Mouse (Mus musculus): ENCODE measurements around the gene Fut7. TPM values are rescaled to one million over a fixed set of nuclear protein-coding genes. Genes with fewer than 3 reads are reported as not detected.
"Not testable (repeated sequence)": the region's sequence is repeated elsewhere in the genome, so short reads cannot be mapped to it uniquely, and the experiment has no call there.

The Fut7 gene
- under 1 TPM; 0.87 to 0.94 TPM for total RNA-seq (2021)

DNA sequence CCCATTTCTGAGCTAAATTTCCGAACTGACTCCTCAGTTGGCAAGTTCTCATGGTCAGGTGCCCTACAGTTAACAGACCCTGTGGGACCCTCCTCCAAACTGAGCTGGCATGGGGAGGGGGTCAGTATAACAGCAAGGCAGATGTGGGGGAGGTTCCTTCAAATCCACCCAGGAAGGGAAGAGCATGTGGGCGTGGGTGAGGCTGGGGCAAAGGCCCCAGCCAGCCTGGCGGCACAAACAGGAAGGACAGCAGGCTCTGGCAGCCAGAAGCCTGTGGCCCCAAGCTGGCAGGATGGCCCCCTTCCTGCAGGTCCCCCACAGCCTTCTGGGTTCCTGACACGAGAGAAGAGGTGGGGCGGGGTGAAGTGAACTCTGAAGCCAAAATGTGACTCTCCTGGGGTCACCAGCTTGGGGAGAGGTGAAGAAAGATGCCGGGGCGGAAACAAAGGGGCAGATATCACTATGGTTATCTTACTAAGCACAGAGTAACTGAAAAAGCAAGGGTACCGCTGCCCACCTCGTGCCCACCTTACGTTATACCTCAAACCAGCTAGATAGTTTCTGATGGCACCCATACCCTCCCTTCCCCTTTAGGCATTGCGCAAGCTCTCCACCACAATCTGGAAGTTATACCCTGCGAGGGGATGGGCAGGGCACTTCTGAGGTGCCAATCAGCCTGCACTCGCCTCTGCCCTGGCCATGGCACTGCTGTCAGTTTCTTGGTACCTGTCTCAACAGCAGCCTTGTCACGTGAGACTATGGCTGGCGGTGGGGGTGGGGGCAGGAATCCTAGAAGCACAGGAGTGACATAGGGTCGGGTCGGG, at the start of gene Fut7:
Fut7 (plus strand) TSS at position 681 of the 824 bp plus-strand sequence.
- no peak for DNase-seq

DNA sequence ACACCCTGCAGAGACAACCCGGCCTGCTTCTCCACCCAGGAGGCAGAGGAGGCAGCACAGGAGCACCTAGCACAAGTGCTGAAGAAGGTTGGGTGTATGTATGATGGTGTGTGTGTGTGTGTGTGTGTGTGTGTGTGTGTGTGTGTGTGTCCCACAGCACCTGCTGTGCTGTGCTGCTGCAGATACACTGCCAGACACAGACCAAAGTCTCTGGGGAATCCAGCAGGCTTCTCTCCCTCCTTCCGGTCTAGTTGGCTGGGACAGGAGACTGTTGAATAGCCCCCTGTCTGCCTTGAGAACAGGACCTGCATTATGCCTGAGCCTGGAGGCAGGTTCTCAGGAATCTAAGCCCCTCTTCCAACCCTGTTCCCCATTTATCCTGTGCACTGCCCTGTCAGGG, 49.6 kb upstream of the Fut7 start:
- DNase-seq, result no peak

DNA sequence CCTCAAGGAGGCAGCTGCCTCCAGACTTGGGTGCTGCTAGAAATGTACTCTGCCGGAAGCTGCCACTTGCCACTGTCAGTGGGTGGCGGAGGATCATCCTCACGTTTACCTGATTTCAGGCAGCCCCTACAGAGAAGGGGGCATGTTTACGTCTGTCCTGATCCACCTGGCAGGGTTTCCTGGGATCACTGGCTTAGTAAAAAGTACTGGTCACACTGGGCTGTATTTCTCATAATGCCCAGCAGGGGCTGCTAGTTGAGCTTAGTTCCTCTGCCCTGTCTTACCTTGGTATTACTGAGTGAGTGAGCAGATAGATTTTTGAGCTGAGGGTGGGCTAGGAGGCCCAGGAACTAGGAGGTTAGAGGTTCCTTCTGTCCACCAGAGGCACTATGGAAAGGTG, 46.5 kb upstream of the Fut7 start:
- no peak for DNase-seq

DNA sequence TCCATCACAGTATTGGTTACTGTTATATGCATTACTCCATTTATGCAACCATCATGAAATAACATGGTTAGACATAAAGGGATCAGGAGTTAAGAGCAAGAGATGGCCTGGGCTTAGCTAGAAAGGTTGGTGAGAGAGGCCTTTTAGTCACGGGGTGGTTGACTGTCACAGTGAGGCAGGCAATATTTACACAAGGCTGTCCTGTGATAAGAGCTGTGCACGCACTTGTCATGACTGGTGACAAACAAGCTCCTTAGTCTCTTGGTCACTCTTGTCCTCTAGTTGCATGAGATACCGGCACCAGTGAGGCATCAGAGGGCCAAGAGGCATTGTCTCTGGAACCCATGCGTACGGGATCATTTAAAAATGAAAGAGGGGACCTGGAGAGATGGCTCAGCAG, 38.6 kb upstream of the Fut7 start:
- DNase-seq, result no peak

DNA sequence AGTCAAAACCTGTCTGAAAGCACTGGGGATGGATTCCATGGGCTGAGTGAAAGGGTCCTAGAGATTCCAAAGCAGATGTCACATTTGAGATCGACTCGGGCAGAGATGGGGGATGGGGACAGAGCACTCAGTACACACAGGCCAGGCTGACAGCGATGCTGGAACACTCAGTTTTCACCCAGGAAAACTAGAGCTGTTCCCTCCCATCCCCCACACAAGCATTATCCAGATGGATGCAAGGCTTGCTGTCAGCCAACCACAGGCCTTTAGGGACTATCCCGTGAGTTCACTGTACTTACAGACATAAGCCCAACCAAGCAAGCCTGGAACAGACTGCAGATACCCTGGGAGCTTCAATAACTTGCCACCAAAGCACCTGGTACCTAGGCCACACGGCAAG, 31.8 kb upstream of the Fut7 start:
- no peak for DNase-seq

- peak in 1 of 2 experiments; percentile 49 for DNase-seq
Observed at GRCm38 (mm10) chr2:25394281-25395221, 28.5 kb upstream of the Fut7 start.

DNA sequence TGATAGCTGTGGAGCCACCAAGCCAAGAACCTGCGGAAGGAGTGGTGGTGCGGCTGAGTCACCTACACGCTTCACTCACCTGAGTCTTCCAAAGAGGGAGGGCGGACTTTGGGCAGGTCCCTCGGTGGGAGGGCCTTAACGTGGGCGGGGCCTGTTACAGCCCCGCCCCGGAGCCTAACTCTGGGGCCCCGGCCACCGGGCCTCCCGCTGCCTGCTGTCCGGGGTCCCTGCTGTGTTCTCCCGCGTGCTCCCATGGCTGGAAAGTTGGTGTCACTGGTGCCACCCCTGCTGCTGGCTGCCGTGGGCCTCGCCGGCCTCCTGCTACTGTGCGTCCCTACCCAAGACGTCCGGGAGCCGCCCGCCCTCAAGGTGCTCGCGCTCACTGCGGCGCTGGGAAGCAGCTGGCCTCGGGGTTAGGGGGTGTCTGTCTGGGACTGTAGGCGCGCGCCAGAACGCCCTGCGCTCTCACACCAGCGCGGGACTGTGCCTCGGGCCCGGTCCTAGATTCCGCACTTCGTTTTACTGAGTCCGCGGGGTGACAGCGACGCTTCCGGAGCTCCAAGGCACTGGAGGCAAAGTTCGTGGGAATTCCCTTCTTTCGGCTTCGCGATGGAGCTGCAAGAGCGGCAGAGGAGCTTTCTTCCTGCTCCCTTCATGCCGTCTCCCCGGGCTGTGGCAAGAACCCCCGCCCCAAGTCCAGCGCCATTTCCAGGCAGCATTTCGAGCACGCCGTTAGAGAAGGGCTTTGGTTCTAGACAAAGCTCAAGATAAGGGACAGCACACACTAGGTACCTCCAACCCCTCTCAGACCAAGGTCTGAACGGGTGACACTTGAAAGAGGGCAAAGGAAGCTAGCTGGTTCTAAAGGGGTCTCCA, 27.1 kb upstream of the Fut7 start, which contains the start of gene Entpd2:
Entpd2 (plus strand) TSS at position 154 of the 876 bp plus-strand sequence.
- no peak for DNase-seq

DNA sequence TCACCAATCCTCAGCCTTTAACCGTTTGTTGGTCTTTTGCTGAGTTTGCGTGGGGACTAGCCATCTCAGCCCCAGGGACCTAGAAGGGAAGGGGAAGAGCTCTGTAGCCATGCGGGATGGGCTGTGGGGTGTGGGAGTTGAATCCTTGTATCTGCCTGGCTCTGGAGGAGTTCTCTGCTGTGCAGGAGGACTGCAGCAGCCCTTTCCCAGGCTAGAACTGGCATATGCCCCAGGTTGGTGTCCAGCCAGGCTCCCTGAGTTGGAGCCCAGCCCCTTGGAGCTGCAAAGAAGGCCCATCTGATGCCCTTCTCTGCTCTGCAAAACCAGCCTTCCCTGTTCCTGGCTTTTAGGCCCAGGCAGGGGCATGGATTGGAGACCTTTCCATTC, 26.5 kb upstream of the Fut7 start:
- DNase-seq, result no peak

DNA sequence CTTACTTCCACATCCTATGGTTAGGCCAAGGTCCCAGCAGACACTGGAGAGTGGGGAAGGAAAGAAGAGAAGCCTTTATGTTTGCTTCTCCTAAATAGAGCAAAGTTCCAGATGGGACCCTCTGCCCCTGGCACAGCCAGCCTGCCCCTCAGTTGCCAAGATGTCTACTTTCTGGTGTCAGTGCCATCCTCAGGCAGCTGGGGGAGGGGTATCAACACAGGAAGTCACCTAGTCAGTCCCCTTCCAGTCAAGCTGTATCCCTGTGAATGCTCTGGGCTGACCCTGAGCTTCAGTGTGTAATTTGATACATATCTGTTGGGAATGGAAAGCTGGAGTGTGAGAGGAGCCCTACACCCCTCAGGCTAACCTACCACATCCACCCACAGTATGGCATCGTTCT, 26.1 kb upstream of the Fut7 start:
- no peak for DNase-seq

GRCm38 (mm10) chr2:25398065-25398464, 25.0 kb upstream of the Fut7 start:
- no peak for DNase-seq

DNA sequence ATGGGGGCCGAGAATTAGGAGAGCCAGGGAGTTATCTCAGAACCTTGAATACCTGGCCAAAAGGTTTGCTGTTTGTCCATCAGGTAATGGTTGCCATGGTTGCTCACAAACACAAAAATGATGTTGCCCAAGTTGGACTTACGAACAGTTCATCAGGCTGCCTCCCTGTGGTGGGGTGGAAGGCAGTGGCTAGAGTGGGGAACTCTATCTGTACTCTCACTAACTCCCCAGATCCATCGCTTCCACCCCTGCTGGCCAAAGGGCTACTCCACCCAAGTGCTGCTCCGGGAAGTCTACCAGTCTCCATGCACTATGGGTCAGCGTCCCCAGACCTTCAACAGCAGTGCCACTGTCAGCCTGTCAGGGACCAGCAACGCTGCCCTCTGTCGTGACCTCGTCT, 24.0 kb upstream of the Fut7 start, which contains the start of gene Npdc1:
Npdc1 (plus strand) TSS at position 301 of the 400 bp plus-strand sequence.
- no peak for DNase-seq

GRCm38 (mm10) chr2:25400291-25400690, 22.8 kb upstream of the Fut7 start:
- DNase-seq, result no peak

DNA sequence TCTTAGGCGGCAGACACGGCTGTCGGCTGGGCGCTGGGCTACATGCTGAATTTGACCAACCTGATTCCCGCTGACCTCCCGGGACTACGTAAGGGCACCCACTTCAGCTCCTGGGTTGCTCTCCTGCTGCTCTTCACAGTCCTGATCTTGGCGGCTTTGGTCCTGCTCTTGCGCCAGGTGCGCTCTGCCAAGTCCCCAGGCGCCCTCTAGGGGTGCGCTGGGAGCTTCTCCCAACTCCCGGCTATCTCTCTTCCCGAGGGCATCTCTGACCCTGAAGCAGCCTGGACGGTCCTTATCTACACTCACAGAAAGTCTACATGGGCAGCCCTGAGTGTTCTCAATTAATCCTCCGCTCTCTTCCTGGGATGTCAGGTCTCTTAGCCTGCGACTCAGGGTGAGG, 22.3 kb upstream of the Fut7 start:
- DNase-seq, result peak in 1 of 2 experiments; percentile 57

- DNase-seq, result peak; percentile 55 to 60
Observed at GRCm38 (mm10) chr2:25402377-25402971, 20.6 kb upstream of the Fut7 start.

DNA sequence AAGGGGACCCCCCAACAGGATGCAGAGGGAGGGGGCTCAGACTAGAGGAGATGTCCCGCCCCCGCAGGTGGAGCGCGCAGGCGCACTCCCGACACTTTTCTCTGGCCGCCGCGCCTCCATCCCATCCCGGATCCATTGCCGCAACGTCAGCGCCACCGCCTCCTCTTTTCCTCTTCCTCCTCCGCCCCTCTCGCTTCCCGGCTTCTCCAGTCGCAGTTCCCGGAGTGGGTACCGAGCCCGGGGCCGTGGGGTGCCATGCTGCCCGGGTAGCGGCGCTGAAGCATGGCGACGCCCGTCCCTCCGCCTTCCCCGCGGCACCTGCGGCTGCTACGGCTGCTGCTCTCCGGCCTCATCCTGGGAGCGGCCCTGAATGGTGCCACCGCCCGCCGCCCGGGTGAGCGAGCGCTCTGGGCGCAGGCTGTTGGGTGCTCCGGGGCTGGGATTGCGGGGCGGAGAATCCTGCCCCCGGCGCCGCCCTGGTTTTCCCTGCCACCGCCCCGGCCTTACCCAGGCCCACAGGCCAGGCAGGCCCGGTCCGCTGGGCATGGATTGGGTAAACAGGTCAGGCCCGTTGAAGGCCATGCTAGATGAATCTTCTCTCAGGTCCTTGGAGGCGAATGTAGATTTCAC, 20.0 kb upstream of the Fut7 start:
- peak; percentile 90 to 92 for DNase-seq

DNA sequence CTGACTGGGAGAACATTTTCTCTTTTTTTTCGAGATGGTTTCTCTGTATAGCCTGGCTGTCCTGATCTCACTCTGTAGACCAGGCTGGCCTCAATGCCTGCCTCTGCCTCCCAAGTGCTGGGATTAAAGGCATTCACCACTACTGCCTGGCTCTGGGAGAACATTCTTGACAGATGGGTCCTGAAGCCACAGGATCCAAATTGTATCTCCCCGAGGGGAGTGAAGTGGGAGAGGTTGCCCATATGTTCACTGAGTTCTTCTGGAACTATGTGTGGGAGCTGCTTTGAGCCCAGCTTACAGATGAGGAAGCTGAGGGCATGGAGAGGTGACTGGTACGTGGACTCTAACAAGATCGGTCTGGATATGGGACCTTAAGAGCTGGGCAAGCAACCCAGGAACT, 19.1 kb upstream of the Fut7 start:
- peak in 1 of 2 experiments; percentile 26 for DNase-seq

GRCm38 (mm10) chr2:25408908-25409307, 14.2 kb upstream of the Fut7 start:
- DNase-seq, result no peak

DNA sequence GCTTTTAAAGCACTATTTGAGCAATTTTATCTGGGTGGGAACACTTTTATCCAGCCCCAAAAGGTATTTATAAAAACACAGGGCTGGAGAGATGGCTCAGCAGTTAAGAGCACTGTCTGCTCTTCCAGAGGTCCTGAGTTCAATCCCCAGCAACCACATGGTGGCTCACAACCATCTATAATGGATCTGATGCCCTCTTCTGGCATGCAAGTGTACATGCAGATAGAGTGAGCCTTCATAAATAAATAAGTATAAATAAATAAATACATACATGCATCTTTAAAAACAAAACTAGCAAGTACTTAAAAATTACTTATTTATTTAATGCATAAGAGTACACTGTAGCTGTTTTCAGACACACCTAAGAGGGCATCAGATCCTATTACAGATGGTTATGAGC, 9.6 kb upstream of the Fut7 start:
- not testable (repeated sequence) for DNase-seq

DNA sequence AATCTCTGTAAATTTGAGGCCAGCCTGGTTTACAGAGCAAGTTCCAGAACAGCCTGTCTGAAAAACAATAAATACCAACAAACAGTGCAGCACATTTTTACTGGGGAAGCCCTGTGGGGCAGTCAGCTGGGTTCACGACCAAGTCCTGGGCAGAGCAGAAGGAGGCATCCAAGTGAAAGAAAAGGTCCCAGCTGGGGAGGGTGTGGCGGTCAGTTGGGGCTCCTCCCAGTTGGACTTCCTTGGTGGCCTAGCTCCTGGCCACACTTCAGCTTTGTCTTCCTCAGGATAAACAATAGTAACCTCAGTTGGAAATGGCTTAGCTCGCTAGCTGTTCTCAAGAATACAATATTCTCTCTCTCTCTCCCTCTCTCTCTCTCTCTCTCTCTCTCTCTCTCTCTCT, 5.6 kb upstream of the Fut7 start:
- no peak for DNase-seq

DNA sequence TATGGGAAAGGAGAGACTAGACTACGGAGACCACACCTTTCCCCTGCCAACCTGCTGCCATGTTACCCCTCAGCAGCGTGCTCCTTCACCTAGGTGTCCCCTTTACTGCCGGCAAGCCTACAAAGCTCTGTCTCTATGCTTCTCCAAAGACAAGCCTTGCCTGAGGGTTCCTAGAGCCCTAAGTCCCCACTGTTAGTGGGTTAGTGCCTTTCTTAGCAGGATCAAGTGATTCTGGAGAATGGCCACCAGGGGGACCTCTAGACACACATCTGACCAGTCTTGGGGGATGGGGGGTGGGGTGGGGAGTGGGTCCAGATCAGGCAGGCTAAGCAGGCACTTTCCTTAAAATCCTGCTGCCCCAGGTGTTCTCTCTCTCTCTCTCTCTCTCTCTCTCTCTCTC, 1.2 kb upstream of the Fut7 start:
- no peak for DNase-seq

- no peak for DNase-seq
Observed at GRCm38 (mm10) chr2:25423626-25424025, 559 bp downstream of the Fut7 start.
